Mouse (Mus musculus): ENCODE data around the gene Mybl2. TPM values are rescaled to one million over a fixed set of nuclear protein-coding genes. Genes with fewer than 3 reads are reported as not detected.

Mybl2 gene
- polyA plus RNA-seq, 1 experiment, result 23.5 TPM

GRCm38 (mm10) chr2:163130837-163131236, 76.3 kb downstream of the Mybl2 start:
- Histone ChIP-seq H3K27me3 (replicated peaks) (peaks cover 12% of the 10 kb centered on the region), H3K9me3 (peaks cover 11% of the 10 kb centered on the region)
- no peak for TF ChIP-seq FLI1 (IDR thresholded peaks at IDR 0.05; ENCODE audit: low read length)

GRCm38 (mm10) chr2:163132314-163132713, 77.8 kb downstream of the Mybl2 start:
- TF ChIP-seq FLI1 (IDR thresholded peaks at IDR 0.05; ENCODE audit: low read length), result no peak
- TF ChIP-seq GATA1 (IDR thresholded peaks at IDR 0.05; ENCODE audit: borderline replicate concordance, low read length), result no peak
- no peaks in the 10 kb centered on the region for H3K36me3 ChIP-seq (replicated peaks; ENCODE audit: low read length)
- H3K27me3 ChIP-seq (replicated peaks), result peaks cover 12% of the 10 kb centered on the region
- H3K9me3 ChIP-seq, result peaks cover 6% of the 10 kb centered on the region
- no peaks in the 10 kb centered on the region for H3K4me1 ChIP-seq
- no peak overlapping the region for H3K4me3 ChIP-seq (replicated peaks)

More at GRCm38 (mm10) chr2:163130837-163131236, 76.3 kb downstream of the Mybl2 start:
- H3K36me3 ChIP-seq (replicated peaks; ENCODE audit: low read length), result no peaks in the 10 kb centered on the region
- H3K4me3 ChIP-seq (replicated peaks), result no peak overlapping the region
- no peaks in the 10 kb centered on the region for H3K4me1 ChIP-seq

Other genes starting within 250 kb of the Mybl2 start
- 37.6 and 68.1 TPM in 2 replicates for gene Srsf6, start 123.2 kb upstream of the Mybl2 start, polyA plus RNA-seq (2012; ENCODE audit: insufficient read depth, low replicate concordance)
- 0.51 TPM in 1 of 2 replicates, not detected in the other for gene L3mbtl1, start 111.2 kb upstream of the Mybl2 start, polyA plus RNA-seq (2012; ENCODE audit: insufficient read depth, low replicate concordance)
- gene Sgk2, start 67.4 kb upstream of the Mybl2 start, polyA plus RNA-seq (2012; ENCODE audit: insufficient read depth, low replicate concordance), result not detected in 2 replicates
- 3.2 TPM in 1 of 2 replicates, not detected in the other for gene Ift52, start 37.3 kb upstream of the Mybl2 start, polyA plus RNA-seq (2012; ENCODE audit: insufficient read depth, low replicate concordance)
- gene Gtsf1l, start 33.2 kb downstream of the Mybl2 start, polyA plus RNA-seq (2012; ENCODE audit: insufficient read depth, low replicate concordance), result not detected in 2 replicates
- gene Tox2, start 148.4 kb downstream of the Mybl2 start, polyA plus RNA-seq (2012; ENCODE audit: insufficient read depth, low replicate concordance), result 4.5 and 36.8 TPM in 2 replicates